Mouse (Mus musculus) limb, embryonic 14.5 days (tissue): ENCODE data around the gene Zscan22. TPM values are rescaled to one million over a fixed set of nuclear protein-coding genes. Genes with fewer than 3 reads are reported as not detected.
"Not testable (repeated sequence)": the region's sequence is repeated elsewhere in the genome, so short reads cannot be mapped to it uniquely, and the experiment has no call there.

Source experiments
- ATAC-seq: fragments of 200-750 bp; cut with Nextera tagmentation; 2 replicates; pipeline ENCODE4 v1.8.0; 2017; ENCODE audit warnings: low read depth, moderate number of reproducible peaks, moderate TSS enrichment; ENCODE audit not compliant: low FRiP score
- DNase-seq: peaks from one replicate; pipeline ENCODE4 v3.0.0-alpha.2; 2015; ENCODE audit warnings: low spot score
- H3K27ac ChIP-seq: fragments of 300-500 bp; sonication (generic); replicated peaks from 2 replicates; pipeline ENCODE4 v1.5.1; 2014; ENCODE audit warnings: low read depth, mild to moderate bottlenecking, low read length, moderate library complexity, mixed read lengths
- H3K27me3 ChIP-seq: fragments of 300-500 bp; sonication (generic); 2 replicates; pipeline ENCODE4 v1.6.1; 2014; ENCODE audit warnings: low read length, mixed read lengths; ENCODE audit not compliant: control insufficient read depth, insufficient read depth
- H3K36me3 ChIP-seq: fragments of 300-500 bp; sonication (generic); 2 replicates; pipeline ENCODE4 v1.6.1; 2014; ENCODE audit warnings: mild to moderate bottlenecking, low read length, moderate library complexity, mixed read lengths; ENCODE audit not compliant: control insufficient read depth, insufficient read depth
- H3K4me1 ChIP-seq: fragments of 300-500 bp; sonication (generic); 2 replicates; pipeline ENCODE4 v1.6.1; 2014; ENCODE audit warnings: antibody characterized with exemption, low read length, mixed read lengths; ENCODE audit not compliant: control insufficient read depth, insufficient read depth
- H3K4me2 ChIP-seq: fragments of 300-500 bp; sonication (generic); replicated peaks from 2 replicates; pipeline ENCODE4 v1.6.1; 2014; ENCODE audit warnings: low read depth, mild to moderate bottlenecking, low read length, moderate library complexity; ENCODE audit not compliant: severe bottlenecking
- H3K4me3 ChIP-seq: fragments of 300-500 bp; sonication (generic); replicated peaks from 2 replicates; pipeline ENCODE4 v1.5.1; 2014; ENCODE audit warnings: low read length
- H3K9ac ChIP-seq: fragments of 300-500 bp; sonication (generic); 2 replicates; pipeline ENCODE4 v1.6.1; 2014; ENCODE audit warnings: mild to moderate bottlenecking, low read depth, low read length, moderate library complexity; ENCODE audit not compliant: severe bottlenecking
- H3K9me3 ChIP-seq: fragments of 300-500 bp; sonication (generic); 2 replicates; pipeline ENCODE4 v1.6.1; 2016; ENCODE audit warnings: low read length; ENCODE audit not compliant: control insufficient read depth
- POLR2A ChIP-seq: fragments of 200-500 bp; IDR thresholded peaks from 2 replicates; pipeline ENCODE4 v1.8.0; 2012; ENCODE audit warnings: inconsistent platforms, mild to moderate bottlenecking, moderate library complexity, borderline replicate concordance; ENCODE audit not compliant: insufficient read depth, insufficient read length; ENCODE audit errors: extremely low read depth
- WGBS: fragments of 180-500 bp; shearing (Covaris S2); extraction: QIAGEN DNeasy Blood & Tissue Kit; methylation state at CpG from one replicate; pipeline ENCODE4 v1.1.7; 2014; 5-methylcytosine and 5-hydroxymethylcytosine counted together
- polyA plus RNA-seq, 2 experiments: library from polyadenylated mRNA; depleted of rRNA in 1 of 2; stranded (reverse) in 1 of 2; unstranded in 1 of 2; fragments of >200 nt; fragmentation: Nextera tagmentation in 1 of 2; extraction: Ambion mirVana in 1 of 2; gene quantifications; 2 replicates each; pipeline versions ENCODE4 v1.2.1 to v1.2.3; 2012 to 2014

Zscan22 gene
- polyA plus RNA-seq, 2 experiments, result 15.6 to 20.1 TPM

GRCm38 (mm10) chr7:12927693-12928589, 30.3 kb downstream of the Zscan22 start:
- Histone ChIP-seq H3K4me1 (peaks cover 8% of the 10 kb centered on the region), H3K4me3 (peak overlapping the region; percentile 36), H3K9ac (peak overlapping the region; percentile 45), H3K27me3 (peaks cover 25% of the 10 kb centered on the region; the same call in 1 of the 2 replicates), H3K27ac (no peak overlapping the region), H3K4me2 (peak overlapping the region; percentile 53), H3K9me3 (no peaks in the 10 kb centered on the region), H3K36me3 (peaks cover 42% of the 10 kb centered on the region)
- 2% methylated on average over 53 of the region's 65 CpGs for WGBS
- TF ChIP-seq POLR2A, result no peak
- ATAC-seq (peak; percentile 42; the same call in 1 of the 2 replicates), DNase-seq (no peak)

GRCm38 (mm10) chr7:12933615-12934140, 36.1 kb downstream of the Zscan22 start:
- Histone ChIP-seq H3K27me3 (no peaks in the 10 kb centered on the region), H3K4me1 (no peaks in the 10 kb centered on the region), H3K36me3 (no peaks in the 10 kb centered on the region), H3K27ac (no peak overlapping the region), H3K4me2 (no peak overlapping the region), H3K4me3 (no peak overlapping the region), H3K9ac (no peak overlapping the region), H3K9me3 (no peaks in the 10 kb centered on the region)
- no peak for DNase-seq
- no peak for TF ChIP-seq POLR2A
- 80% methylated on average over 4 of the region's 4 CpGs for WGBS
- ATAC-seq, result no peak

GRCm38 (mm10) chr7:12934808-12935207, 37.2 kb downstream of the Zscan22 start:
- WGBS, result 70% methylated on average over 3 of the region's 3 CpGs

DNA sequence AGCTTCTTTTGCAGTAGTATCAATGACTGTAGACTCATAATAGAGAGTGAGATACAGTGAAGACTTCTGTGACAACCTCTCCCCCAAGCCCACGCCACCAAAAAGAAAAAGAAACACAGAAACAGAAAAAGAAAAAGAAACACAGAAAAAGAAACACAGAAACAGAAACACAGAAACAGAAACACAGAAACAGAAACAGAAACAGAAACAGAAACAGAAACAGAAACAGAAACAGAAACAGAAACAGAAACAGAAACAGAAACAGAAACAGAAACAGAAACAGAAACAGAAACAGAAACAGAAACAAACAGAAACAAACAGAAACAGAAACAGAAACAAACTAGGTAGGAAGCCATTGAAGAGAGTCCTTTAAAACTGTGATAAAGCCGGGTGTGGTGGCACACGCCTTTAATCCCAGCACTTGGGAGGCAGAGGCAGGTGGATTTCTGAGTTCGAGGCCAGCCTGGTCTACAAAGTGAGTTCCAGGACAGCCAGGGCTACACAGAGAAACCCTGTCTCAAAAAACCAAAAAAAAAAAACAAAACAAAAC, 39.7 kb downstream of the Zscan22 start:
- WGBS, result 85% methylated on average over 4 of the region's 4 CpGs
- not testable (repeated sequence) for ATAC-seq, H3K36me3 ChIP-seq, H3K9ac ChIP-seq, H3K27ac ChIP-seq, H3K4me1 ChIP-seq, H3K9me3 ChIP-seq, H3K4me3 ChIP-seq, H3K4me2 ChIP-seq, DNase-seq, H3K27me3 ChIP-seq

More at GRCm38 (mm10) chr7:12934808-12935207, 37.2 kb downstream of the Zscan22 start:
- Histone ChIP-seq H3K4me2 (no peak overlapping the region), H3K27me3 (no peaks in the 10 kb centered on the region), H3K36me3 (no peaks in the 10 kb centered on the region), H3K9ac (no peak overlapping the region), H3K4me1 (no peaks in the 10 kb centered on the region), H3K9me3 (no peaks in the 10 kb centered on the region), H3K27ac (no peak overlapping the region), H3K4me3 (no peak overlapping the region)
- no peak for TF ChIP-seq POLR2A
- no peak for DNase-seq
- no peak for ATAC-seq

- Histone ChIP-seq H3K27me3 (no peaks in the 10 kb centered on the region), H3K9me3 (no peaks in the 10 kb centered on the region), H3K27ac (no peak overlapping the region), H3K4me2 (no peak overlapping the region), H3K4me3 (no peak overlapping the region), H3K4me1 (no peaks in the 10 kb centered on the region), H3K36me3 (no peaks in the 10 kb centered on the region), H3K9ac (no peak overlapping the region)
- no peak for TF ChIP-seq POLR2A
- ATAC-seq (no peak), DNase-seq (no peak)
- 72% methylated on average over 4 of the region's 4 CpGs for WGBS
Measured at GRCm38 (mm10) chr7:12940599-12940998, 43.0 kb downstream of the Zscan22 start.
